Mouse (Mus musculus) cerebellum, postnatal 36 days (tissue): ENCODE results near the gene Postn.

Experiments used
- DNase-seq, 2 experiments: peaks; one replicate each; pipeline ENCODE4 v3.0.0; 2021 to 2022; ENCODE audit warnings: mixed read lengths in 2 of 2

Postn gene

DNA sequence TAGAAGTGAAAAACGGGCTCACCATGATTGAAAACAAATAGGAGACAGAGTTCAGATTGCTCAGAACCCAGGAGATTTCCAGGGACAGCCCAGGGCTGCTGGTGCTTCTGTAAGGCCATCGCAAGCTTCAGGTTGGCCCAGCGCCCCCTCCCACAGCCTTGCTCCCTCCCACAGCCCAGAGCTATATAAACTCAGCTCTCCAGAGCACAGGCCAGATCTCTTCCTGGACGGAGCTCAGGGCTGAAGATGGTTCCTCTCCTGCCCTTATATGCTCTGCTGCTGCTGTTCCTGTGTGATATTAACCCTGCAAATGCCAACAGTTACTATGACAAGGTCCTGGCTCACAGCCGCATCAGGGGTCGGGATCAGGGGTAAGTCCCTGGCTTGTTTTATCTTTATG lies at the start of gene Postn:
TSS of gene Postn (plus strand) at position 213 of the 400 bp plus-strand sequence.
- DNase-seq, result no peak

DNA sequence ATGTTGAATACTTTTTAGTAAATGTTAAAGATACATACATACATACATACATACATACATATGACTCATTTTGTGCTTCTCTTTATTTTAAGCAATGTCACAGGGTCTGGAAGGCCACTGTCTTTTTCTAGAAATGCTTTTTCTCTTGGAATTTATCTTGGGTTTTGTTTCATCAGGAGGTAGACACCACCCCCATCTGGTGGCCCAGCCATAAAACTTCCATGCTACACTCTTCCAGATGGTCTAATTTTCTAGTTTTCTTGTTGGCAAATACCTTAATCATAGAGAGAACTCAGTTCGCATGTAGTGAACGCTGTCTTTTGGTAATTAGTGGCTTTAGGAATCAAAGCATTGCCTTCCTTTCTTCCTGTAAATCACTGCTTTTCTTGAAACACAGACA lies 46.9 kb upstream of the Postn start:
- no peak for DNase-seq

DNA sequence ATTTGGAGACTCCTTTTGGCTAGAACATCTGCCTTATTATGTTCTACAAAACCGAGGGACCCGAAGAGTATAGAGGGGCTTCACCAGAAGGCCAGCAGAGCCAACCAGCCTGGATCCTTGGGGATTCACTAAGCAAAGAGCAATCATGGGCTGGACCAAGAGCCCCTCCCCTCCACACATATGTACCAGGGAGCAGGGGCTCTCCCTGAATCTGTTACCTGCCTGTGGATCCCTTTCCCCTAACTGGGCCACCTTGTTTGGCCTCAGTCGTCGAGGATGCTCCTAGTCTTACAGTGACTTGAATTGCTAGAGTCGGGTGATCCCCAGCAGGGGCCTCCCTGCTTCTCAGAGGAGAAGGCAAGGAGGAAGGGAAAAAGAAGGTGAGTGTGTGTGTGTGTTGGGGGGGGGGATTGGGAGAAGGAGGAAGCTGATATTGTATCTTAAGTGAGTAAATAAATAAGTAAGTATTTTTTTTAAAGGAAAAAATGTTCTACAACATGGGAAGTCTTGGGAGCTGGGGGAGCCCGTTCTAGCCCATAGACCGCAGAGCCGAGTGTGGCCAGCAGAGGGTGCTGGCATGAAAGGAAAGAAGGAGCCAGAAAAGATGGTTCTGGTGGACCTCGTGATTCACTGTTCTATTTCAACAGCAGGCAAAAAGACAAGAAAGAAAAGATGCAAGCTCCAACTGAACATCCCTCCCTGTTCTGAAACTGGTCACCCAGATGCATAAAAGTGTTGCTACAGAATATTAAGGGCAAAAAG lies 7.8 kb upstream of the Postn start:
- DNase-seq, result peak; percentile 38 to 43

DNA sequence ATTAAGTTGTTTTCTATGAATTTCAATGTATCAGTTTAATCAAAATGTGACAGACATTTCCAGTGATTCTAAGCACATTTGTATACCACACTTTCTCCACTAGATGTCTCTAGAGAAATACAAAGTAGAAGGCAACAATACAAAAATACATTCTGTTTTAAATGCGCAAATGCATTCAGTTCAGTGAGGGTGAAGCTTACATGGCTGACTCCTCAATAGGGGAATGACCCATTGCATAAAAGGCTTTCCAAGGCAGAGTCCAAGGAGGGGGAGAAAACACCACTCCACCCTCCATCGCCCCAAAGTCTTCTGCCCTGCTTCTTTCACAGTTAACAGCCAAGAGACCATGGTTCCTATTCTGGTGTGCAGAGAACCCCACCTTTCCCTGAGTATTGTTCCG lies 3.3 kb upstream of the Postn start:
- no peak for DNase-seq

DNA sequence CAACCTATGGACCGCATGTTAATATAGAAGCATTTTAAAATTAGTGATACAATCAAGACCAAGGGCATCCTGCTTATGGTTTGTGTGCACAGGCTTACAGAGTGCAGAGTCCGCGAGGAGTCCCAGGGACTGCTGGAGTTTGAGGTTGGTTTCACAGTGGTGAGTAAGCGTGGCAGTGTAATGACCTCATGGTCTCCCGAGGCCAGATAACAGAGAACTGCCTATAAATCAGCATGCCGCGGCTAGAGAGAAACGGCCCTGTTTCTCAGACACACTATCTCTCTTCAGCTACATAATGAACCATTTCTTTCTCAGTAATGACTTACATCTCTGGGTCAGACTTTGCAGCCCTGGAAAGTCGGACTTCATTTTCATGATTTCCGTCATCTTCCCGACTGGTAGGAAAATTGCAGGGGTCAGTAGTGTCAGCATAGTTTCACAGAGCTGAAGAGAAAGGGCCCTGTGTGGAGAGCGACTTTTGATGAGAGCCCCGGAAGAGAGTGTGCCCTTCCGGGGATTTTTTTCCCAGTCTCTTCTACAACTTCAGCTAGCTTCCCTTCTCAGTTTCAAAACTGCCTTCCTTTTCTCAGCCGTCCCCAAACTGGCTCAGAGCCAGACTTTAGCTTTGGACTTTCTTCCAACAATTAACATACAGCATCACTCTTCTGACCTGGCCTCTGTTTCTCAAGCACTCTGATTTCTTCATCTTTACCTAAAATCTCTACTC lies 2.3 kb upstream of the Postn start:
- no peak for DNase-seq

DNA sequence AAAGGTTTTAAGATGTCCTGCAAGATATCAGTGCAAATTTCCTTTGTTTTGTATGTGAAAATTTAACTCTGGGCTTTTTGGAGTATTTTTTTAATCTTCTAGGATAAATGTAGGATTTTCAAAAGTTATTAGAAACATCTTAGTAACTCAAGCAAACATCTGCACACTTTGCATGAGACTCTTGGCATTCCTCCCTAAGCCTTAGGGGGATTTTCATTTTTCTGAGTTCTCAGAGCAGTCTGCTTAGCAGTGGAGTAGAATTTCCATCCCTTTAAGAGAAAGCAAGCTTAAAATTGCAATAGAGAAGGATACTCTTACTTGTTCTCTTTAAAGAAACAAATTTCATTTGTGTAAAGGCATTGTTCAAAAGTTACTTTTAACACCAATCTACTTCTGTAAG lies 747 bp downstream of the Postn start:
- DNase-seq, result no peak

DNA sequence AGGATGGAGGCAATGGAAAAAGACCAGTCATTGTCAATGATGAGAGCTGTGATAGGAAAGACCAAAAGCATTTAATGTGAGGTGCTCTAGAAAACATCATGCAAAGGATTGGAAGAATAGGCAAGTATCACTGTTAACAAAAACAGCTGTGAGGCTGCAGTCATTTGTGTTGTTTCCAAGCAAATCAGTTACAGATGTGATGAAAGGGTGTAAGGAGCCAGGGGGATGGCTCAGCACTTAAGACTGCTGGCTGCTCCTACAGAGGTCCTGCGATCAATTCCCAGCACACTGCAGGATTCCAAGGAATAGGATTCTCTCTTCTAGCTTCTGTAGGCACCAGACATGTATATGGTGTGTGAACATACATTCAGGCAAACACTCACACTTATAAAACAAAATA lies 10.1 kb downstream of the Postn start:
- no peak for DNase-seq

DNA sequence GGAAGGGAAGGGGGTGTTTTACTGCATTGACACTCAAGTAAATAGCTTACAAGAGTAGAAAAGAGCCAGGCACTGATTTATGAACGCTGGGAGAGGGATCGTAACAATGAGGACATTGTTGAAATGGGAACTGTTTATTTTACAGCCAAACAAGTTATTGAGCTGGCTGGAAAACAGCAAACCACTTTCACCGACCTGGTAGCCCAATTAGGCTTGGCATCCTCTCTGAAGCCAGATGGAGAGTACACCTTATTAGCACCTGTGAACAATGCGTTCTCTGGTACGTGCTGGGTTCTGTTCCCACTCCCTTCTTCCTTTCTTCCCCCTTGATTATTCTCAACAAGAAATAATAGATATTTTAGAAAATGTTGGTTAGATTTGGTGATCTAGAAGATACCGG lies 11.7 kb downstream of the Postn start:
- no peak for DNase-seq

DNA sequence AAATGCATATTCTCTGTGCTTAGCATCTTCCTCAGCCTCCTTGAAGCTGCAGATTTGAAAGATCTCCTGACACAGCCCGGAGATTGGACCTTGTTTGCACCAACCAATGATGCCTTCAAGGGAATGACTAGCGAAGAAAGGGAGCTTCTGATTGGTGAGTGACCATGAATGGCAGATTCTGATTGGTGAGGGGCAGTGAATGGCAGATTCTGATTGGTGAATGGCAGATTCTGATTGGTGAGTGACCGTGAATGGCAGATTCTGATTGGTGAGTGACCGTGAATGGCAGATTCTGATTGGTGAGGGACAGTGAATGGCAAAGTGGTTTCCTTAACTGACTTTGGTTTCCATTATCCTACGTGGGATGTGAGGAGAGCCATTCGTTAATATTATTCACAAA lies 15.1 kb downstream of the Postn start:
- DNase-seq, result no peak

DNA sequence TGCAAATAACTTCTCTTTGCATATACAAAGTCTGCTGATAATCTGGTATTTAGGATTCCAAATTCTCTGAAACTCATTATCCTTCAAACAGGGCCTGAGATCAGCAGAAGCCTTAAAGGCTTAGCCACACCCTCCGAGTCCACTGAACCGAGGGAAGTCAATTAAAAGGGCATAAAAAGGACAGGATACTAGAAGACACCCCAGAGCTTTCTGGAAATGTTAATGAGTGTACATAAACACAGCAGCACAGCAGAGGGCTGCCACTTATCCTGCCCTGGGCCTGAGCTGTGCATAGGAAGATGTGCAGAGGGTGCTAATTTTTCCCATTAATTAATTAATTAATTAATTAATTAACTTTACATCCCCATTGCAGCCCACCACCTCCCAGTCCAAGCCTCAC lies 16.7 kb downstream of the Postn start:
- DNase-seq, result no peak

DNA sequence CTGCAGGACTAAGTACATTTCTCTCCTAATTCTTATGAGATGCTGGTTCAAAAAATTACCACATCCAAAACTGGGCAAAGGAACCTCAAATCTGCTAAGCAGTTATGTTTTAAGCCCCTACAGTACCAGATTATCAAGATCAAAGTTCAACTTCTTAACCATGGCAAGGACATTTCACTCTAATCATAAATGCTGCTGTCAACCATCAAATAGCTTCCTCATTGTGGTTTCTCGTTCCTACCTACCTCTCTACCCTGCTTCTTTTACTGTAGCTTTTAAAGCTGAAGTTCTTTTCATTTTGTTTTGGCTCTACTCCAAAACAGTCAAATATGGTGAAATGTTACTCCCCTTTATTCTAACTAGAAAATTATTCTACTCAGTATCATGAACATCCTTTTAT lies 17.2 kb downstream of the Postn start:
- DNase-seq, result no peak

DNA sequence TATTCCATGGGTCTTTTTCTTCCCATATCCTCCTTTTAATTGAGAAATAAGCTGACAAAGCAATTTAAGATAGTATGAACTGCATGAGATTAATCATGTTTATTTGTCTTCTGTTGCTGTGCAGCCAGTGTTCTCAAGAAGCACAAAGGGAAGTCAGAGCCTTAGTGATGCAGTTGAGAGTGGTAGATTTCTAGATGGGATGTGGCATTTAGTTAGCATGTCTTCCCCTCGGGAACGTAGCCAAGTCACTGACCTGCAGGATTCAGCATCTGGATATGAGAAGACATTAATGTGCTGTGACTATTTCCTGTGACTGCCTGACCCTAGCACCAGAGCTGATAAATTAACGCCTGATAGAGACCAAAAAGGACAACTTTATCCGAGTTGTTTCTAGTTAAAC lies 19.1 kb downstream of the Postn start:
- DNase-seq, result no peak

DNA sequence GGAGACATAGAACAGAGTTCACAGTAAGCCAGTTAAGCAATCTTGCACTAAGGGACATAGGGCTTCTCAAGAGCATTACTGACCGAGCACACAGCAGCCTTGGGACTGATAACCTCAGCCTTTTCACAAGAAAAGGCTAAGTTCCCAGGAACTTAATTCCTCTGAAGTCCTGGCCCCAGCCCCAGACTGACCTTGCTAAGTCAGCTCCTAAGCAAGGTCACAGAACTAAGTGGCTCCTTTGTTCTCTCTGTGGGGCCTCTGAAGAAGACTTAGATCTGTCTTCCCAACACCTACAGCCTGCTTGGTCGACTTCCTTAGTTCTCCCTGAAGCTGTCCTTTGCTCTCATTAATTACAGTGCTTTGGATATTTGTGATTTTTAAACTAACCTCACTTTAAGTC lies 38.4 kb downstream of the Postn start:
- DNase-seq, result no peak

DNA sequence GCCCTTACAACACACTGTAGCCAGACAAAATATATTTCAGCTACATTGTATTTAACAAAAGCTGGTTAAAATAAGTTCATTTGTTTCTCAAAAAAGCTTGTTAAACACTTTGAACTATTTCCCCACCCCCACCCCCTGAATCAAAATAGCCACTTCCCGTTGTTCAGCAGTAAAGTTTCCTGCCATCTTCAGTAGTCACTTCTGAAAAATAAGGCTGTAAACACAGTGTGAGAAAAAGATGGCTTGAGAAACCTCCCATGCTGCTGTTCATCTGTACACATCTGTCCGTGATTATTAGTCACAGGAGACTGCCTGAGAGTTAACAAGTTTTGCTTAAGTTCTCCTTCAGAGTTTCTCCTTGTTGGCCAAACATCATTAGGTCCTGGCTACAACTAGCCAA lies 39.0 kb downstream of the Postn start:
- no peak for DNase-seq

DNA sequence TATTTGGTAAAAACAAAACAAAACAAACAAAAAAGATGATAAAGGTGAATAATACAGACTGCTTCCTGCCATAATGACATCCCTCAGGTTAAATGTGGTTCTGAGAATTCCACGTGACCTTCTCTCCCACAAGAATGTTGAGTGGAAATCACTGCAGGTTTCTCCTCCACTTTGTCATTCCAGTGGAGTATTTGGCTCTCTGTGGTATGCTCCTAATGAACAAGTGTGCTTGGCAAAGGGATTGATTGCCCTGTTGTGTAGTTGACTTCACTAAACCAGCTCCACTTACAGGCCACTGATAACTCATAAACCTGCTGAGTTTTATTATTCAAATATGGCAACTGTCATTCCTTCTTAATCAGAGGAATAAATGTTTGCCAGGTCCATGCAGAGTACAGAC lies 39.7 kb downstream of the Postn start:
- DNase-seq, result no peak

DNA sequence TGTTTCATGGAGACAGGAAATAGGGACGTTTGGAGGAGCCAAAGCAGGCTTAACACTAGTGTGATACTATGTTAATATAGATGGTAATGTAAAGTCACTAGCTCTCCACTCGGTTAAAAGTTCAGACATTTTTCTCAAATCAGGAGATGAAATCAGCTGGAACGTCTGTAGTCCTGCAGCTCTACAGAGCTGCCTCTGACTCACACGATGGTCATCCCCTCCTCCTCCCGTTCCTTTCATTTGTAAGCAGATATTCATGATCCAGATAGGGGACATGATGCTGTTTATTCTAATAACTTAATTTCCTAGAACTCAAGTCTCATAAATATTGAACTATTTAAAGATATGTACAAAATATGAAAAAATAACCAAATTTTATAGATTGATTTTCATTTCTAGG lies 40.8 kb downstream of the Postn start:
- DNase-seq, result no peak

DNA sequence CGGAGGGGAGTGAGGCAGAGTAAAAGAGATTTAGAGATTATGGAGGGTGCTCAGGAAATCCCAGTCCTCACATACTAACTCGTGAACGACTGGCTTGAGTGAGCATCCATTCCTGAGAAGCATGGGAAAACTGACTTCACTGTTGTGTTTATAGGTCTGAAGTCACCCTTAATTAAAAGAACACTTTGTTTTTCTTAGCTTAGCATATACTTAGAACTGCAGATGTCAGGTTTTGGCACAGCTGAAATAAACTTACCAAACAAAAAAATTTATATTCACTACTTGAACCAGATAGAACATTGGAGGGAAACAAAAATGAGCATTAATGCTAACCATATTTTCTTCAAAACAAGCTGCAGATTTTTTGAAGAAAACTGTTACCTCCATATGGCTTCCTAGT lies 42.9 kb downstream of the Postn start:
- no peak for DNase-seq

DNA sequence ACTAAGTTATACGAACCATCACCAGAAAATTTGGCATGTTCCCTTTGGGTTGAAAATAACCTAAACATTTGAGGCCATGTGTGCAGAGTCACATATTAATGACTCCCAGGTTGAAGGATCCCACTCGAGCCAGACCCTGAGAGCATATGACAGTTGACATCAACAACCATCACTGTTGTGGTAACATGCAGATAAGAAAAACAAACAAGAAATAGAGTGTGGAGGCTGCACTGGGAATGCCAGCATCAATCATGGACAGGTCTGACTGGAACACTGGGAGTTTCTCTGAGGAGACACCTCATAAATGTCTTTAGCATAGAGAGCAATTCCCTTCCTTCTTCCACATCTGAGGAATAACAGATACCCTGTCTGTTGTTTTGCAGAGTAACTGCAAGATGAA lies 45.7 kb downstream of the Postn start:
- DNase-seq, result no peak

DNA sequence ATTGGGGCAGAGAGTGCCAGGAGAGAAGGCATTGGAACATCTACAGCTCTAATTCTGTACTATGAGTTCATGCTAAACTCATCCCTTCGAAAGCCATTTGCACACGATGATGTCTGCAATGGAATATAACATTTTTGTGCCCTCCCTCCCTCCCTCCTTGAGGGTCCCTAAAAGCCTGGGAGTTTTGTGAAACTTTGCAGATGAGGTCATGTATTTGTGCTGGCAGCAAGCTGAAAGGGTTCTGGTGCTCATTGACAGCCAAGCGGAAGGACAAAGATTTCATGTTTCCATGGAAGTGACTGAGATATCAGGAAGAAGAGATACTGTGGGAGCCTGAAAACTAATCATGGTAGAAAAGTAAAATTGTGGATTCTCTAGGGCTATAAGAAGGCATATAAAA lies 50.1 kb downstream of the Postn start:
- no peak for DNase-seq

DNA sequence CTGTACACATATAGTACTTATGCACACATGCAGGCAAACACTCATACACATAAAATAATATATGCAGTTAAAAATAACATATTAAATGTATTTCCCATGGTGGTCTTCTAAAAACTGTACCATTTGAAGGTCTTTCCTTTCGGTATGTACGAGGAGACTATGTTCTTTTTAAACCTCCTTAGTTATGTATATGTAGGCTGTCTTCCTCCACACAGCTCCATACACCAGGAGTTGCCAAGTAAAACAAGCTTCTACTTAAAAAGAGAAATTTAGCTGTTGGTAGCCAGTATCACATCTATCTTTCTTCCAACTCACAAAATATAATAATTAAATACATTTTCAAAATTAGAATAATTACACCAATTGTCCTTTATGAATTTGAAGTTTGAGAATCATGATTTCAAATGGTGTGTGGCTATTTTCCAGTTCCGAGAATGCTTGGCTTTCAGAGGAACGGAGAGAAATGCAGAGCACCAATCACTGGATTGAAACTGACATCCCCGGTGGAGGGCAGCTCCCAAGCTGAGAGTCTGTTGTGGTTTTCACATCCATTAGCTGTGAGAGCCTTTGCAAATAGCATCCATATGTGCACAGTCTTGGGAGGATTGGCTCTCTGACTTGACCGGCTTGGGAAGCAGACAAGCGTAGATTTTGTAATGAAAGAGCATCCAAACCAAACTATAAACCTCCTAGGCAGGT lies 52.1 kb downstream of the Postn start:
- no peak for DNase-seq

DNA sequence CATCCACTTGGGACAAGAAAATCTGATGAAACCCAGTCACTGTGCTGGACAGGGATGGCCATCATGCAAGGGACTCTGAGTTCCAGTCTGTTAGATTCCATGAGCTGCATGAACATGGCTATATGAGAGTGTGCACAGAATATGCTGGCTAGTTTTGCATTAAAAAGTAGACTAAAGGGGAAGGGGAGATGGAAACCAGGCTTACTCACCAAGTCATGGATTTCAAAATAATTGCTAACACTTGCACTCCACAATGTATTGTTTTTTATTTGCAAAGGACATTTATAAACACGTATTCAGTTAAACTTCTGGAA lies 52.6 kb downstream of the Postn start:
- no peak for DNase-seq

DNA sequence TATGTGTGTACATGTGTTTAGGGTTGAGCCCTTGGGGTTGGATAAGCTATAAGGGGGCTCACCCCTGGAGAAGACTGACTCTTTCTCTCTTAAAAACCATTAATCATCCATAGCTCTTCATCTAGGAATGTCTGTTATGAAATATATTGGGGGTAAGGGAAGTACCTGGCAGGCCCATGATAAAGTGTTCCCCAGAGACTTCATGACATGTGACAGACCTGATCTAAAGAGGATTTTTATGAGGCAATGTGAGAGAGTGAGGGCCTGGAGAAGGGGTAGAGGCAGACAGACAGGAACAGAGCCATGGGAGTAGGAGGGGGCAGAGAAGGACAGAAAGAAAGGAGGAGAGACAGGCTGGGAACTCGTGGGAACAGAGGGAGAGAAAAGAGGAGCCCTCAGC lies 53.5 kb downstream of the Postn start:
- no peak for DNase-seq

DNA sequence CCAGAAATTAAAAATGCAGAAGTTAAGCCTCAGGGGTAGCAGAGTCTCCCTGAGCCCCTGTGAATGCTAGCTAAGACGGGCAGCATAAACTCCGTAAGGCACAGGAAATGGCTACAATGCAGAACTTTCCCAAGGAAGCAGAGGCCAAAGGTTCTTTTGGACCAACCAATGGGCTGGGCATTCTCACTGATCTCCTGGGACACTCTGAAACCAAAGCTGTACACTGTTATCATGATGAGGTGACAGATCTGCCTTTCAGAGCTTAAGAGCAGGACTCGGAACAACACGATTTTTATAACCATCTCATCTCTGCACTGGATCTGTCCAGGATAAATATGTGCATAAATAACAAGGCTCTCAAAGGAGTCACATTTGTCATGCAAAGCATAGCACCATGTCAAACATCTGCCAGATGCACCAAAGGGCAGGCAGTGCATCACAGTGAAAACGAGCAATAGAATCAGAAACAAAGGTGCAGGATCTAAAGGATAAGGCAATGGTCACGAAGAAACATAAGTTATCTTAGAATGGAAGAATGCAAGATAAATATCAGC lies 57.0 kb downstream of the Postn start:
- no peak for DNase-seq
